Mouse (Mus musculus) neural tube, embryonic 14.5 days (tissue): ENCODE data around the gene Hdhd5. TPM values are rescaled to one million over a fixed set of nuclear protein-coding genes. Genes with fewer than 3 reads are reported as not detected.
A peak's percentile ranks its signal among the peaks of the same experiment; 100 is the strongest.

Source experiments
- ATAC-seq: fragments of 200-750 bp; cut with Nextera tagmentation; 2 replicates; pipeline ENCODE4 v1.8.0; 2017; ENCODE audit warnings: low read depth, mild to moderate bottlenecking, moderate TSS enrichment, moderate library complexity
- H3K27ac ChIP-seq: fragments of 300-500 bp; sonication (generic); 2 replicates; pipeline ENCODE4 v1.5.1; 2014; ENCODE audit warnings: low read depth, mild to moderate bottlenecking, control low read depth, low read length, moderate library complexity, mixed read lengths
- H3K27me3 ChIP-seq: fragments of 300-500 bp; sonication (generic); 2 replicates; pipeline ENCODE4 v1.6.1; 2014; ENCODE audit warnings: low read length; ENCODE audit not compliant: control insufficient read depth, insufficient read depth
- H3K36me3 ChIP-seq: fragments of 300-500 bp; sonication (generic); 2 replicates; pipeline ENCODE4 v1.6.1; 2014; ENCODE audit warnings: low read length, mixed read lengths; ENCODE audit not compliant: control insufficient read depth, insufficient read depth
- H3K4me1 ChIP-seq: fragments of 300-500 bp; sonication (generic); 2 replicates; pipeline ENCODE4 v1.6.1; 2014; ENCODE audit warnings: low read length; ENCODE audit not compliant: control insufficient read depth, insufficient read depth
- H3K4me2 ChIP-seq: fragments of 300-500 bp; sonication (generic); 2 replicates; pipeline ENCODE4 v1.6.1; 2014; ENCODE audit warnings: mild to moderate bottlenecking, low read depth, low read length, control low read depth
- H3K4me3 ChIP-seq: fragments of 300-500 bp; sonication (generic); 2 replicates; pipeline ENCODE4 v1.5.1; 2014; ENCODE audit warnings: low read depth, low read length, control low read depth, mixed read lengths
- H3K9ac ChIP-seq: fragments of 300-500 bp; sonication (generic); replicated peaks from 2 replicates; pipeline ENCODE4 v1.6.1; 2014; ENCODE audit warnings: low read depth, mild to moderate bottlenecking, control low read depth, low read length, mixed read lengths
- H3K9me3 ChIP-seq: fragments of 300-500 bp; sonication (generic); 2 replicates; pipeline ENCODE4 v1.6.1; 2016; ENCODE audit warnings: low read length; ENCODE audit not compliant: control insufficient read depth
- WGBS: fragments of 180-500 bp; shearing (Covaris S2); extraction: QIAGEN DNeasy Blood & Tissue Kit; methylation state at CpG from one replicate; pipeline ENCODE4 v1.1.7; 2014; 5-methylcytosine and 5-hydroxymethylcytosine counted together
- polyA plus RNA-seq: library from polyadenylated mRNA; unstranded; fragments of >200 nt; fragmentation: Nextera tagmentation; extraction: Ambion mirVana; gene quantifications from 2 replicates; pipeline ENCODE4 v1.2.1, GENCODE M21; 2014

Gene Hdhd5
- polyA plus RNA-seq, 1 experiment from 2014 or later = 11.8 TPM

- ATAC-seq = peak; percentile 87
- peak within 1 kb of the TSS; percentile 56 for H3K4me2 ChIP-seq
- no peak within 1 kb of the TSS for H3K27ac ChIP-seq
- H3K4me3 ChIP-seq = peak within 1 kb of the TSS; percentile 48
- peaks cover 11% of the 10 kb centered on the region for H3K27me3 ChIP-seq
- no peaks in the 10 kb centered on the region for H3K4me1 ChIP-seq
- H3K36me3 ChIP-seq = no peaks in the 10 kb centered on the region
- H3K9me3 ChIP-seq = no peaks in the 10 kb centered on the region
- peak within 1 kb of the TSS; percentile 37 for H3K9ac ChIP-seq
- under 1% methylated on average over 66 of the region's 90 CpGs for WGBS
Observed at GRCm38 (mm10) chr6:120463086-120463871, 67.8 kb downstream of the Hdhd5 start, which contains the start of gene Il17ra. Gene Il17ra, plus strand, starts transcription at chr6:120463247.

GRCm38 (mm10) chr6:120462251-120462650 is 68.9 kb downstream of the Hdhd5 start:
- Histone ChIP-seq H3K27ac (no peak overlapping the region), H3K36me3 (no peaks in the 10 kb centered on the region), H3K9me3 (no peaks in the 10 kb centered on the region), H3K4me1 (no peaks in the 10 kb centered on the region), H3K27me3 (peaks cover 11% of the 10 kb centered on the region), H3K4me3 (no peak overlapping the region), H3K4me2 (no peak overlapping the region), H3K9ac (no peak overlapping the region)
- no peak for ATAC-seq
- whole genome bisulfite sequencing = 46% methylated on average over 6 of the region's 6 CpGs

- no peaks in the 10 kb centered on the region for H3K9me3 ChIP-seq
- H3K27me3 ChIP-seq = peaks cover 11% of the 10 kb centered on the region
- no peaks in the 10 kb centered on the region for H3K4me1 ChIP-seq
- no peak for ATAC-seq
- H3K27ac ChIP-seq = no peak overlapping the region
- H3K4me2 ChIP-seq = no peak overlapping the region
- WGBS = 68% methylated on average over 15 of the region's 15 CpGs
- H3K4me3 ChIP-seq = no peak overlapping the region
- H3K36me3 ChIP-seq = no peaks in the 10 kb centered on the region
- no peak overlapping the region for H3K9ac ChIP-seq
Observed at GRCm38 (mm10) chr6:120461217-120461616, 69.9 kb downstream of the Hdhd5 start.

Other genes starting within 250 kb of the Hdhd5 start
- not detected in 2 replicates for gene D330020A13Rik, start 237.0 kb downstream of the Hdhd5 start, polyA plus RNA-seq
- gene B4galnt3, start 236.8 kb downstream of the Hdhd5 start, polyA plus RNA-seq = 0.09 TPM in 2 replicates
- 35.0 and 40.6 TPM in 2 replicates for gene Kdm5a, start 167.2 kb downstream of the Hdhd5 start, polyA plus RNA-seq
- gene Ccdc77, start 166.9 kb downstream of the Hdhd5 start, polyA plus RNA-seq = 9.0 and 12.6 TPM in 2 replicates
- gene Il17ra, start 68.1 kb downstream of the Hdhd5 start, polyA plus RNA-seq = 3.1 and 3.2 TPM in 2 replicates
- gene Tmem121b, start 37.5 kb downstream of the Hdhd5 start, polyA plus RNA-seq = 2.8 and 3.3 TPM in 2 replicates
- 3.1 and 4.4 TPM in 2 replicates for gene Cecr2, start 135.1 kb upstream of the Hdhd5 start, polyA plus RNA-seq
- 17.2 and 29.1 TPM in 2 replicates for gene Slc25a18, start 242.3 kb upstream of the Hdhd5 start, polyA plus RNA-seq